Mouse (Mus musculus): ENCODE data around the gene Cep112.
"Not testable (repeated sequence)": the region's sequence is repeated elsewhere in the genome, so short reads cannot be mapped to it uniquely, and the experiment has no call there.

Cep112 gene

GRCm38 (mm10) chr11:108867538-108867937 lies 442.5 kb downstream of the Cep112 start:
- DNase-seq (ENCODE audit: low spot score in 2 of 2), result no peak

- not testable (repeated sequence) for DNase-seq (ENCODE audit: low spot score in 2 of 2)
Observed at GRCm38 (mm10) chr11:108871284-108871683, 446.3 kb downstream of the Cep112 start.

GRCm38 (mm10) chr11:108871748-108872147 lies 446.8 kb downstream of the Cep112 start:
- no peak for DNase-seq (ENCODE audit: low spot score in 2 of 2)

- DNase-seq (ENCODE audit: low spot score in 2 of 2), result no peak
Observed at GRCm38 (mm10) chr11:108876633-108877205, 451.7 kb downstream of the Cep112 start.

GRCm38 (mm10) chr11:108877520-108877919 lies 452.5 kb downstream of the Cep112 start:
- no peak for DNase-seq (ENCODE audit: low spot score in 2 of 2)

- no peak for DNase-seq (ENCODE audit: low spot score in 2 of 2)
Observed at GRCm38 (mm10) chr11:108880546-108880945, 455.6 kb downstream of the Cep112 start.

GRCm38 (mm10) chr11:108881662-108882061 lies 456.7 kb downstream of the Cep112 start:
- DNase-seq (ENCODE audit: low spot score in 2 of 2), result no peak

- no peak for DNase-seq (ENCODE audit: low spot score in 2 of 2)
Observed at GRCm38 (mm10) chr11:108885276-108885896, 460.4 kb downstream of the Cep112 start.

GRCm38 (mm10) chr11:108886060-108886459 lies 461.1 kb downstream of the Cep112 start:
- DNase-seq (ENCODE audit: low spot score in 2 of 2), result no peak

- no peak for DNase-seq (ENCODE audit: low spot score in 2 of 2)
Observed at GRCm38 (mm10) chr11:108889121-108889520, 464.1 kb downstream of the Cep112 start.

- DNase-seq (ENCODE audit: low spot score in 2 of 2), result no peak
Observed at GRCm38 (mm10) chr11:108890544-108890943, 465.6 kb downstream of the Cep112 start.

- no peak for DNase-seq (ENCODE audit: low spot score in 2 of 2)
Observed at GRCm38 (mm10) chr11:108891111-108891870, 466.3 kb downstream of the Cep112 start.

- DNase-seq (ENCODE audit: low spot score in 2 of 2), result no peak
Observed at GRCm38 (mm10) chr11:108891871-108892380, 466.9 kb downstream of the Cep112 start.

GRCm38 (mm10) chr11:108892406-108892805 lies 467.4 kb downstream of the Cep112 start:
- no peak for DNase-seq (ENCODE audit: low spot score in 2 of 2)

- no peak for DNase-seq (ENCODE audit: low spot score in 2 of 2)
Observed at GRCm38 (mm10) chr11:108893232-108893790, 468.3 kb downstream of the Cep112 start.

GRCm38 (mm10) chr11:108893855-108894510 lies 469.0 kb downstream of the Cep112 start:
- no peak for DNase-seq (ENCODE audit: low spot score in 2 of 2)

- no peak for DNase-seq (ENCODE audit: low spot score in 2 of 2)
Observed at GRCm38 (mm10) chr11:108897034-108897433, 472.0 kb downstream of the Cep112 start.

- no peak for DNase-seq (ENCODE audit: low spot score in 2 of 2)
Observed at GRCm38 (mm10) chr11:108898063-108898462, 473.1 kb downstream of the Cep112 start.

GRCm38 (mm10) chr11:108898483-108898882 lies 473.5 kb downstream of the Cep112 start:
- DNase-seq (ENCODE audit: low spot score in 2 of 2), result no peak

- DNase-seq (ENCODE audit: low spot score in 2 of 2), result no peak
Observed at GRCm38 (mm10) chr11:108900718-108901488, 475.9 kb downstream of the Cep112 start.

GRCm38 (mm10) chr11:108901670-108902069 lies 476.7 kb downstream of the Cep112 start:
- DNase-seq (ENCODE audit: low spot score in 2 of 2), result no peak
